Mouse (Mus musculus): ENCODE measurements around the gene Aars2. TPM values are rescaled to one million over a fixed set of nuclear protein-coding genes. Genes with fewer than 3 reads are reported as not detected.

The Aars2 gene
- polyA plus RNA-seq, 1 experiment from 2014 or later, result 11.5 TPM

- Histone ChIP-seq H3K27ac (no peak overlapping the region), H3K9me3 (replicated peaks; ENCODE audit: low read length) (no peaks in the 10 kb centered on the region), H3K4me2 (ENCODE audit: low read length) (no peak overlapping the region), H3K4me3 (replicated peaks; ENCODE audit: low read depth, low read length) (no peak overlapping the region), H3K9ac (ENCODE audit: low read depth, low read length) (no peak overlapping the region), H3K36me3 (ENCODE audit: insufficient read depth, low read length) (no peaks in the 10 kb centered on the region), H3K27me3 (ENCODE audit: insufficient read depth, low read length) (no peaks in the 10 kb centered on the region), H3K4me1 (replicated peaks; ENCODE audit: insufficient read depth, low read length) (no peaks in the 10 kb centered on the region)
- no peak for TF ChIP-seq CTCF (IDR thresholded peaks at IDR 0.05; ENCODE audit: low read depth)
- ATAC-seq (replicated peaks; ENCODE audit: low FRiP score, low read depth) (no peak), DNase-seq (ENCODE audit: low spot score) (no peak)
- 80% methylated on average over 5 of the region's 5 CpGs for WGBS
Measured at GRCm38 (mm10) chr17:45468302-45468701, 38.3 kb upstream of the Aars2 start.

- 86% methylated on average over 7 of the region's 7 CpGs for WGBS
- Histone ChIP-seq H3K4me1 (replicated peaks; ENCODE audit: insufficient read depth, low read length) (no peaks in the 10 kb centered on the region), H3K9ac (ENCODE audit: low read depth, low read length) (no peak overlapping the region), H3K27ac (no peak overlapping the region), H3K36me3 (ENCODE audit: insufficient read depth, low read length) (no peaks in the 10 kb centered on the region), H3K4me3 (replicated peaks; ENCODE audit: low read depth, low read length) (no peak overlapping the region), H3K9me3 (replicated peaks; ENCODE audit: low read length) (no peaks in the 10 kb centered on the region), H3K4me2 (ENCODE audit: low read length) (no peak overlapping the region), H3K27me3 (ENCODE audit: insufficient read depth, low read length) (no peaks in the 10 kb centered on the region)
- no peak for TF ChIP-seq CTCF (IDR thresholded peaks at IDR 0.05; ENCODE audit: low read depth)
- DNase-seq (ENCODE audit: low spot score) (no peak), ATAC-seq (replicated peaks; ENCODE audit: low FRiP score, low read depth) (no peak)
Measured at GRCm38 (mm10) chr17:45470726-45471125, 35.9 kb upstream of the Aars2 start.

- H3K4me1 ChIP-seq (replicated peaks; ENCODE audit: insufficient read depth, low read length), result no peaks in the 10 kb centered on the region
- no peak overlapping the region for H3K4me2 ChIP-seq (ENCODE audit: low read length)
- peaks cover 5% of the 10 kb centered on the region; the same call in 1 of the 2 replicates for H3K27me3 ChIP-seq (ENCODE audit: insufficient read depth, low read length)
- no peak for TF ChIP-seq CTCF (IDR thresholded peaks at IDR 0.05; ENCODE audit: low read depth)
- no peak overlapping the region for H3K27ac ChIP-seq
- H3K9me3 ChIP-seq (replicated peaks; ENCODE audit: low read length), result no peaks in the 10 kb centered on the region
- H3K4me3 ChIP-seq (replicated peaks; ENCODE audit: low read depth, low read length), result no peak overlapping the region
- ATAC-seq (replicated peaks; ENCODE audit: low FRiP score, low read depth) (no peak), DNase-seq (ENCODE audit: low spot score) (no peak)
- no peaks in the 10 kb centered on the region for H3K36me3 ChIP-seq (ENCODE audit: insufficient read depth, low read length)
- no peak overlapping the region for H3K9ac ChIP-seq (ENCODE audit: low read depth, low read length)
- WGBS, result 77% methylated on average over 6 of the region's 6 CpGs
Measured at GRCm38 (mm10) chr17:45473667-45474066, 33.0 kb upstream of the Aars2 start.

GRCm38 (mm10) chr17:45474146-45474545 is 32.5 kb upstream of the Aars2 start:
- no peak for TF ChIP-seq CTCF (IDR thresholded peaks at IDR 0.05; ENCODE audit: low read depth)
- ATAC-seq (replicated peaks; ENCODE audit: low FRiP score, low read depth) (no peak), DNase-seq (ENCODE audit: low spot score) (no peak)
- WGBS, result 67% methylated on average over 8 of the region's 8 CpGs
- Histone ChIP-seq H3K9ac (ENCODE audit: low read depth, low read length) (no peak overlapping the region), H3K27me3 (ENCODE audit: insufficient read depth, low read length) (peaks cover 5% of the 10 kb centered on the region; the same call in 1 of the 2 replicates), H3K36me3 (ENCODE audit: insufficient read depth, low read length) (no peaks in the 10 kb centered on the region), H3K4me3 (replicated peaks; ENCODE audit: low read depth, low read length) (no peak overlapping the region), H3K4me2 (ENCODE audit: low read length) (peak overlapping the region; percentile 62), H3K27ac (no peak overlapping the region), H3K4me1 (replicated peaks; ENCODE audit: insufficient read depth, low read length) (no peaks in the 10 kb centered on the region), H3K9me3 (replicated peaks; ENCODE audit: low read length) (no peaks in the 10 kb centered on the region)

GRCm38 (mm10) chr17:45474669-45475465 is 31.8 kb upstream of the Aars2 start, which contains the start of gene Spats1:
Gene Spats1, minus strand, starts transcription at chr17:45475415.
- no peak within 1 kb of the TSS for H3K27ac ChIP-seq
- ATAC-seq (replicated peaks; ENCODE audit: low FRiP score, low read depth) (peak; percentile 59), DNase-seq (ENCODE audit: low spot score) (peak; percentile 36)
- 4% methylated on average over 30 of the region's 30 CpGs for WGBS
- no peaks in the 10 kb centered on the region for H3K9me3 ChIP-seq (replicated peaks; ENCODE audit: low read length)
- H3K4me2 ChIP-seq (ENCODE audit: low read length), result peak within 1 kb of the TSS; percentile 62
- H3K4me1 ChIP-seq (replicated peaks; ENCODE audit: insufficient read depth, low read length), result no peaks in the 10 kb centered on the region
- H3K36me3 ChIP-seq (ENCODE audit: insufficient read depth, low read length), result no peaks in the 10 kb centered on the region
- H3K9ac ChIP-seq (ENCODE audit: low read depth, low read length), result no peak within 1 kb of the TSS
- TF ChIP-seq CTCF (IDR thresholded peaks at IDR 0.05; ENCODE audit: low read depth), result no peak
- peak within 1 kb of the TSS; percentile 42 for H3K4me3 ChIP-seq (replicated peaks; ENCODE audit: low read depth, low read length)
- H3K27me3 ChIP-seq (ENCODE audit: insufficient read depth, low read length), result peaks cover 5% of the 10 kb centered on the region; the same call in 1 of the 2 replicates

- Histone ChIP-seq H3K27me3 (ENCODE audit: insufficient read depth, low read length) (peaks cover 5% of the 10 kb centered on the region; the same call in 1 of the 2 replicates), H3K27ac (no peak overlapping the region), H3K4me3 (replicated peaks; ENCODE audit: low read depth, low read length) (no peak overlapping the region), H3K9me3 (replicated peaks; ENCODE audit: low read length) (no peaks in the 10 kb centered on the region), H3K4me2 (ENCODE audit: low read length) (no peak overlapping the region), H3K4me1 (replicated peaks; ENCODE audit: insufficient read depth, low read length) (no peaks in the 10 kb centered on the region), H3K36me3 (ENCODE audit: insufficient read depth, low read length) (no peaks in the 10 kb centered on the region), H3K9ac (ENCODE audit: low read depth, low read length) (no peak overlapping the region)
- ATAC-seq (replicated peaks; ENCODE audit: low FRiP score, low read depth), result 0 out of 2 replicates have a peak, but pooled peaks have one; percentile 36
- 10% methylated on average over 12 of the region's 12 CpGs for WGBS
- peak; percentile 75 for DNase-seq (ENCODE audit: low spot score)
- peak; percentile 96 for TF ChIP-seq CTCF (IDR thresholded peaks at IDR 0.05; ENCODE audit: low read depth)
Measured at GRCm38 (mm10) chr17:45478234-45478825, 28.3 kb upstream of the Aars2 start.
